Mouse (Mus musculus) neural tube, embryonic 15.5 days (tissue): Measurements from ENCODE around the gene Aplp2. TPM values are rescaled to one million over a fixed set of nuclear protein-coding genes. Genes with fewer than 3 reads are reported as not detected.

Source experiments
- ATAC-seq: fragments of 200-750 bp; cut with Nextera tagmentation; 2 replicates; pipeline ENCODE4 v1.8.0; 2017; ENCODE audit warnings: mild to moderate bottlenecking, moderate TSS enrichment, moderate library complexity; ENCODE audit not compliant: low FRiP score
- H3K27ac ChIP-seq: fragments of 300-500 bp; sonication (generic); replicated peaks from 2 replicates; pipeline ENCODE4 v1.5.1; 2015; ENCODE audit warnings: mild to moderate bottlenecking, inconsistent platforms
- H3K27me3 ChIP-seq: fragments of 300-500 bp; sonication (generic); replicated peaks from 2 replicates; pipeline ENCODE4 v1.6.1; 2015; ENCODE audit warnings: inconsistent platforms
- H3K36me3 ChIP-seq: fragments of 300-500 bp; sonication (generic); 2 replicates; pipeline ENCODE4 v1.6.1; 2015; ENCODE audit warnings: inconsistent platforms
- H3K4me1 ChIP-seq: fragments of 300-500 bp; sonication (generic); 2 replicates; pipeline ENCODE4 v1.6.1; 2015; ENCODE audit warnings: inconsistent platforms
- H3K4me2 ChIP-seq: fragments of 300-500 bp; sonication (generic); 2 replicates; pipeline ENCODE4 v1.6.1; 2015; ENCODE audit warnings: inconsistent platforms, mild to moderate bottlenecking, moderate library complexity
- H3K4me3 ChIP-seq: fragments of 300-500 bp; sonication (generic); replicated peaks from 2 replicates; pipeline ENCODE4 v1.5.1; 2015; ENCODE audit warnings: mild to moderate bottlenecking, inconsistent platforms
- H3K9ac ChIP-seq: fragments of 300-500 bp; sonication (generic); replicated peaks from 2 replicates; pipeline ENCODE4 v1.6.1; 2015; ENCODE audit warnings: mild to moderate bottlenecking, inconsistent platforms
- H3K9me3 ChIP-seq: fragments of 300-500 bp; sonication (generic); replicated peaks from 2 replicates; pipeline ENCODE4 v1.6.1; 2016; ENCODE audit warnings: inconsistent platforms
- WGBS: fragments of 180-500 bp; shearing (Covaris S2); methylation state at CpG from one replicate; pipeline ENCODE4 v1.1.7; 2015; ENCODE audit warnings: mixed read lengths; 5-methylcytosine and 5-hydroxymethylcytosine counted together
- polyA plus RNA-seq: library from polyadenylated mRNA; unstranded; fragments of >200 nt; fragmentation: Nextera tagmentation; extraction: Ambion mirVana; gene quantifications from 2 replicates; pipeline ENCODE4 v1.2.1, GENCODE M21; 2015

The Aplp2 gene
- polyA plus RNA-seq, 1 experiment from 2014 or later = 450 TPM

DNA sequence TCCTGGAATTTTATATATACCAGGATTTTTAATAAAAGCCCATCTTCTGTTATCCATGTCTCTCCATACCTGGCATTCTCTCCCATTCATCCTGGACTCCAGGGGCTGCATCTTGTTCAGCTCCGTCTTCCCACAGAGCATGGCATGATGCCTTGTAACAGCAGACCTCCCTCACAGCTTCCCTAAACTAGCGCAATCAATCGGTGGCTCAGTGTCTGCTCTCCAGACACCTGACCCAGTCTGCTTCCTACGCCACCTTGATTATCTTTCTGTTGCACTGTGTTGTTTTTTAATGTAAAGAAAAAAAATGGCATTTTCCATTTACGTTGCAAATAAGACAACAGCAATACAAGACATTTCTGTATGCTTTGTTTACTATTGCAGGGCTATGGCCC, 32.3 kb upstream of the Aplp2 start:
- 66% methylated on average over 5 of the region's 5 CpGs for WGBS
- ATAC-seq = no peak

DNA sequence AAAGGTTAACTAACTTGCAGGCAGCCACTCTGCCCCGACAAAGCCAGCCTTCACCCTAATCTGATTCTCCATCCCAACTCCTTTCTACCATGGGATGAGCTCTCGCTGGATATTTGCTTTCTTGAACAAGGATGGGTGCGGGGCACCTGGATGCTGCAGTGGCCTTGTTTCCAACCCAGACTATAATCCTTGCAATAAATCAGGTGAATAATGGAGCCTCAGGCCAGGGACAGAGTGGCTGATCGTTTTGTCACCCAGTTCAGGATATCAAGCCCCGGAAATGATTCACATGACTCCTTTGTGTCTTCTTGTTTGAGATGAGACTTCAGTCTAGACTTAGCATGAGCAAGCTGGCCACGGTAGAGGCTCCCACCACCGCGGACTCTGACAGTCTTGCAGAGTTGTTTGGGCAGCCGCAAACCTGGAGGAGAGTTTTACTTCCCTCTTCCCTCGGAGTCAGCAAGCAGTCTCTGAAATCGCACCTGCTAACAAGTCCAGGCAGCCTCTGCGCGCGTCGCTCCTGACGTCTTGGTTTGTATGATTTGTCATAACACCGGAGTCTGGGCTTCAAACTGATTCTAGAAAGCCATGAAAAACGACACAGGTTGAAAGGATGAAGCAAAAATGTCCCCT, 31.8 kb upstream of the Aplp2 start:
- Histone ChIP-seq H3K36me3 (no peaks in the 10 kb centered on the region), H3K27me3 (no peaks in the 10 kb centered on the region), H3K4me2 (no peak overlapping the region), H3K27ac (no peak overlapping the region), H3K9me3 (no peaks in the 10 kb centered on the region), H3K4me3 (no peak overlapping the region), H3K9ac (no peak overlapping the region), H3K4me1 (peaks cover 9% of the 10 kb centered on the region)
- ATAC-seq = no peak
- 69% methylated on average over 18 of the region's 18 CpGs for WGBS

More for the DNA sequence above, 32.3 kb upstream of the Aplp2 start:
- Histone ChIP-seq H3K9me3 (no peaks in the 10 kb centered on the region), H3K36me3 (no peaks in the 10 kb centered on the region), H3K4me1 (peaks cover 9% of the 10 kb centered on the region), H3K4me3 (no peak overlapping the region), H3K27me3 (no peaks in the 10 kb centered on the region), H3K9ac (no peak overlapping the region), H3K4me2 (no peak overlapping the region), H3K27ac (no peak overlapping the region)

DNA sequence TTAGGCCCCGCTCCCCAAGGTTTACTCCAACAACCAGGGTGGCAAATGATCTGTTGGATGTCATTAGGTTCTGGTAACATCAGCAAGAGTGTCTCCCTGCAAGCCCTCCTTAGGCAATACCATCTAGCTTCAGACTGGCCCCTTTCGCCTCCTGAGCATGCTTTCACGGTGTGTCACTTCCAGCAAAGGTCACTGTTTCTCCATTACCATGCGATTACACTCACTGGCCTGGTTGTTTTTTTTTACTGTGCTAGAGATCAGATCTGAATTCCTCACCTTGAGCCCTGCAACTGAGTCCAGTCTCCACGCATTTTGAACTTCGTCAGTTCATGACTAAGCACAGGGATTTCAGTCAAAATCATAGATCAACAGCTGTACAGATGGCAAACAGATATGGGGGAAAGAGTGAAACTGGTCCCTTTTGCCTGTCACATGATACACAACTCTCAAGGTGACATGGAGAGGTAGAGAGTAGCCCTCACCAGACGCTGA, 29.6 kb upstream of the Aplp2 start:
- no peak overlapping the region for H3K4me3 ChIP-seq
- H3K4me2 ChIP-seq = no peak overlapping the region
- H3K9me3 ChIP-seq = no peaks in the 10 kb centered on the region
- H3K9ac ChIP-seq = no peak overlapping the region
- no peak overlapping the region for H3K27ac ChIP-seq
- WGBS = 86% methylated on average over 7 of the region's 7 CpGs
- peaks cover 7% of the 10 kb centered on the region for H3K4me1 ChIP-seq
- no peaks in the 10 kb centered on the region for H3K27me3 ChIP-seq
- H3K36me3 ChIP-seq = no peaks in the 10 kb centered on the region
- no peak for ATAC-seq

DNA sequence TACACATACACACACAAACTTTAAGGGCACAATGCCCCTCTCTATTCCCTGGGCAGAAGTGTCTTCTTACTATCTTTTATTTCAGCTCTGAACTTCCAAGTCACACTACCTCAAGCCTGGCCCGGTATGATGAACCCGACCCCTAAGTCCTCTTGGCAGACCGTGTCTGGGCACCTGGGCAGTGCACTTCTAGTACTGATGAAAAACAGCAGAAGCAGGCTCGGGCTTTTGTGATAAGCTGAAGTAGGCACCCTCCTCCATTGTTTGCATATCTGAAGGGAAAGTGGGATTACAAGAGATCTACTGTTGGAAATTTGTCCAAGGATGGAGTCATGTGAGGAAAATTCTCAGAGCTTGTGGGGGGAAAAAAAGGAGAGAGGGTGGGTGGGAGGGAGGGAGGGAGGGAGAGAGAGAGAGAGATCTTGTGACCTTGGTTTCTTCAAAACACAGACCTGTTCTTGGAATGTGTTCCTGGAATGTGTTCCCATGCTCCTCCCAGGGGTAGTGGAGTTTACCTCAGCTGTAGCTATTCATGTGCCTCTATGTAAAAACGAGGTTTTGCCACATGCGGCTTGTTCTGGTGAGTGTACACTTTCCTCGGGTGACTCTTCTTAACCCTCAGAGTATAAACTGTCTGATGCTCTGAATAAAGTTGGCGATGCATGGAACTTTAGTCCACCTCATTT, 29.1 kb upstream of the Aplp2 start:
- Histone ChIP-seq H3K9ac (no peak overlapping the region), H3K4me3 (no peak overlapping the region), H3K4me2 (no peak overlapping the region), H3K9me3 (no peaks in the 10 kb centered on the region), H3K27ac (no peak overlapping the region), H3K4me1 (peaks cover 7% of the 10 kb centered on the region), H3K27me3 (no peaks in the 10 kb centered on the region), H3K36me3 (no peaks in the 10 kb centered on the region)
- 91% methylated on average over 8 of the region's 8 CpGs for WGBS
- ATAC-seq = no peak

DNA sequence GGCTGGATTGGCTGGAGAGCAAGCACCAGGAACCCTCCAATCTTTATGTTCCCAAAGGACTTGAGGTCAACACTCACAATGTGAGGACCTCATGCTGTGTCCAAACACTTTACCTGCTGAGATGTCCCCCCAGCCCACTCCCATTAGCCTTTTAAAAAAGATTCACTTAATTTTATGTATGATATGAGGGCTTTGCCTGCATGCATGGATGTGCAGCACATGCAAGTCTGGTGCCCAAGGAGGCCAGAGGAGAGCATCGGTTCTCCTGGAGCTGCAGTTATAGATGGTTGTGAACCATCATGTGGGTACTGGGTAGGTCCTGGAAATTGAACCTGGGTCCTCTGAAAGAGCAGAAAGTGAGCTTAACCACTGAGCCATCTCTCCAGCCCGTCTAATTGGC, 27.9 kb upstream of the Aplp2 start:
- no peak overlapping the region for H3K4me3 ChIP-seq
- no peak overlapping the region for H3K4me2 ChIP-seq
- H3K27me3 ChIP-seq = no peaks in the 10 kb centered on the region
- WGBS = 94% methylated on average over 2 of the region's 2 CpGs
- H3K36me3 ChIP-seq = no peaks in the 10 kb centered on the region
- ATAC-seq = no peak
- H3K4me1 ChIP-seq = peaks cover 9% of the 10 kb centered on the region
- H3K9ac ChIP-seq = no peak overlapping the region
- no peaks in the 10 kb centered on the region for H3K9me3 ChIP-seq
- H3K27ac ChIP-seq = no peak overlapping the region

DNA sequence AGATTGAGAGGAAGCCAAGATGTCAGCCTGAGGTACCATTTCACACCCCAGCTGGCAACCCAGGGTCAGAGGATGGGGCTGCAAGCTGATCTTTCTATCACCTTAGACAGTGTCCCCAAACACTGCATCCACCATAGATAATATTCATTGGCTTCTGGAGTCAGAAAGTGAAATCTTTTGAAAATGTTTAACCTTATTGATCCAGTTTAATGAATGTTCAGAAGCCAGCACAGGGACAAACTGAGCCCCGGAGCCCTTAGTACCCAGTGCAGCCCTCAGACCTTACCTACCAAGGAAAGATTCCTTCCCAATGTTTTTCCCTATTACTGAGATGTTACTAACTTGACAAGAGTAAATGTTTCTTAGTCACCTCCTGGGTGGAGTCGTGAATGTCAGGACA, 26.9 kb upstream of the Aplp2 start:
- no peak overlapping the region for H3K4me2 ChIP-seq
- H3K27me3 ChIP-seq = no peaks in the 10 kb centered on the region
- no peaks in the 10 kb centered on the region for H3K9me3 ChIP-seq
- H3K36me3 ChIP-seq = no peaks in the 10 kb centered on the region
- H3K9ac ChIP-seq = no peak overlapping the region
- ATAC-seq = no peak
- H3K4me1 ChIP-seq = peaks cover 7% of the 10 kb centered on the region
- 91% methylated on average over 2 of the region's 2 CpGs for WGBS
- H3K4me3 ChIP-seq = no peak overlapping the region
- H3K27ac ChIP-seq = no peak overlapping the region

DNA sequence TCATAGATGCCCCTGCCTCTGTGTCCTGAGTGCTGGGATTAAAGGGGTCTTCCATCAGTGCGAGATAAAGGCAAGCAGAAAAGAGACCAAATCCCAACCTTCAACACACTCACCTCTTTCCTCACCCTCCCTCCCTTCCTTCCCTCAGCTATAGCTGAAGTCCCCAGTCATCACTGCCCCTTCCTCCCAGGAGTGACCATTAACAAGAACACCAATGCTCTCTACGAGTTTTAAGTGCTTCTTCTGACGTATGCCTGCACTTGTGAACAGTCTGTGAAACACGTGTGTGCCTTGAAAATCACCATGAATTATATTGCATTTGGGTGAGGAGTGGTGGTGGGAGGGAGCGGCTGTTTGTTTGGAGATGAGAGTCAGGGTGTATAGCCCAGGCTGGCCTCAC, 24.5 kb upstream of the Aplp2 start:
- no peak overlapping the region for H3K9ac ChIP-seq

DNA sequence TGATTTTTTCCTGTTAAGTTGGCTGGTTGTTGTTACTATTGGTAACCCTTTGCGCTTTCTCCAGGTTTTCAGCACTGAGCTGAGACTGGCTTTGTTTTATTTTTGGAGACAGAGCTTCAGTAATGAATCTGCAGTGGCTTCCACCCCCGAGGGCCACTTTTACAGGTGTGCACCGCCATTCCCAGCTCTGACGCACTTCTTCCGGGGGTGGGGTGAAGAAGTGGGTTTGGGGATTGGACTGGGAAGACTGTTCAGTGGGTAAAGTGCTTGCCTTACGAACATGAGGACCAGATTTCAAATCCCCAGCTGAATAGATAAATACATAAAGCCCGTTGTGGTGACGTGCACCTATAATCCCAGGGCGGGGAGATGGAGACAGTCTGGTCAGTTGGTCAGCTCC, 23.9 kb upstream of the Aplp2 start:
- H3K4me1 ChIP-seq = peaks cover 18% of the 10 kb centered on the region
- no peak overlapping the region for H3K27ac ChIP-seq
- ATAC-seq = no peak
- no peaks in the 10 kb centered on the region for H3K27me3 ChIP-seq
- no peak overlapping the region for H3K4me3 ChIP-seq
- 85% methylated on average over 9 of the region's 9 CpGs for WGBS
- H3K4me2 ChIP-seq = no peak overlapping the region
- H3K9me3 ChIP-seq = no peaks in the 10 kb centered on the region
- H3K9ac ChIP-seq = no peak overlapping the region
- no peaks in the 10 kb centered on the region for H3K36me3 ChIP-seq

More for the DNA sequence above, 24.5 kb upstream of the Aplp2 start:
- Histone ChIP-seq H3K27ac (no peak overlapping the region), H3K4me3 (no peak overlapping the region), H3K9me3 (no peaks in the 10 kb centered on the region), H3K36me3 (no peaks in the 10 kb centered on the region), H3K4me1 (peaks cover 18% of the 10 kb centered on the region), H3K27me3 (no peaks in the 10 kb centered on the region), H3K4me2 (no peak overlapping the region)
- ATAC-seq = no peak
- 65% methylated on average over 5 of the region's 5 CpGs for WGBS

DNA sequence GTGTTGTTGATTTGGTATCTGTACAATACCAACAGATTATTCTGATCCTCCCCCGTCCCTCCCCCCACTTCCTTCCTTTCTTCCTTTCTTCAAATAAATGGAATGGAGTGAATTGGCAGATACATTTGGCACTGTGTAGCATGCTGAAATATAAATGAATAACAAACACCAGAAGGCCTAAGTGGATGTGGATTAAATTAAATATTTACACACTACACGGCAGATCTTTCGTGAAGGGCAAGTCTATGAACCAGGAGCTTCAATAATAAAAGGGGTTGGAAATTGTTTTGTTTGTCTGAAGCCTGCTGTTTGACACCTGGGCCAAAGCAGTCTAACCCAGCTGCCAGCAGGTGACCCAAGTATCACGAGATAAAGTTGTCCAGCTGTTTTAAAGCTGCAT, 23.4 kb upstream of the Aplp2 start:
- 59% methylated on average over 4 of the region's 4 CpGs for WGBS
- no peaks in the 10 kb centered on the region for H3K36me3 ChIP-seq
- peaks cover 18% of the 10 kb centered on the region for H3K4me1 ChIP-seq
- H3K4me3 ChIP-seq = no peak overlapping the region
- no peaks in the 10 kb centered on the region for H3K27me3 ChIP-seq
- no peak for ATAC-seq
- H3K9ac ChIP-seq = no peak overlapping the region
- no peak overlapping the region for H3K27ac ChIP-seq
- no peak overlapping the region for H3K4me2 ChIP-seq
- H3K9me3 ChIP-seq = no peaks in the 10 kb centered on the region

DNA sequence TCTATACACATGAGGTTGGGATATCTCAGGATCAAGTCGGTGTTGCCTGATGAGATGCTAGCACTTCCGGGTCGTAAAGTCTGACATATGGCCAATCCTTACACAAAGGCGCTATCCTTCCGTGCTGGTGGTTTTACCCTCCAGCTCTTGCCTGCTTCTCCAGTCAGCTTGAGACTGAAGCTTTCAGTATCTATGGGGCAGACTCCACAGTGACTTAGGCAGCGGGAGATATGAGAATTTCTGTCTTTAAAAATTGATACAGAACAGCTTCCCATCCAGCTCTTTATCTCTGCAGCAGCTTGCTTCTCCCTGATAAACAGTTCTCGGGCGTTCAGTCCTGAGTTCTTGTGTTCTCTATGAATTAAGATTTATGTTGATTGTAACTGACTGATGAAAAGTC, 14.9 kb upstream of the Aplp2 start:
- no peaks in the 10 kb centered on the region for H3K27me3 ChIP-seq
- H3K4me3 ChIP-seq = no peak overlapping the region
- H3K36me3 ChIP-seq = no peaks in the 10 kb centered on the region
- 57% methylated on average over 8 of the region's 8 CpGs for WGBS
- H3K4me2 ChIP-seq = no peak overlapping the region
- H3K9me3 ChIP-seq = no peaks in the 10 kb centered on the region
- no peak overlapping the region for H3K9ac ChIP-seq
- peaks cover 1% of the 10 kb centered on the region for H3K4me1 ChIP-seq
- H3K27ac ChIP-seq = no peak overlapping the region
- no peak for ATAC-seq

DNA sequence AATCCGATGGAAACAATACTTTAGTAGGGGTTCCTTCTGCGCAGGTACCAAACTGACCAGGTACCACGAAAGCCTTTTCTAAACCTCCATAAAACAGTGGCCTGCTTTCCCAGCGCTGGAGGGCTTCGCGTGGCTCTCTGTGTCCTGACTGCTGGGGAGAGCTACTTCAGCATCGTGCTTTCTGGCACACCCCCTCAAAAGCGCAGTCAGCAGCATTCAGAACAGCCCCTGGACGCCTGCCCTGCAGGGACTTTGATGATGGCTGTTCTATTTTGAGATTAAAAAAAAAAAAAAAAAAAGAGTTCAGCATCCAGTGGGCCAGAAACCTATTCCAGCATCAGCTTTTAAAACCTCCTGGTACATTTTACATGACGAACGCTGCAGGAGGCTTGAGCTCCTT, 14.2 kb upstream of the Aplp2 start:
- H3K9me3 ChIP-seq = no peaks in the 10 kb centered on the region
- H3K27me3 ChIP-seq = no peaks in the 10 kb centered on the region
- H3K27ac ChIP-seq = no peak overlapping the region
- H3K4me1 ChIP-seq = no peaks in the 10 kb centered on the region
- H3K9ac ChIP-seq = no peak overlapping the region
- no peak overlapping the region for H3K4me2 ChIP-seq
- 79% methylated on average over 11 of the region's 11 CpGs for WGBS
- no peak overlapping the region for H3K4me3 ChIP-seq
- H3K36me3 ChIP-seq = no peaks in the 10 kb centered on the region
- ATAC-seq = no peak

DNA sequence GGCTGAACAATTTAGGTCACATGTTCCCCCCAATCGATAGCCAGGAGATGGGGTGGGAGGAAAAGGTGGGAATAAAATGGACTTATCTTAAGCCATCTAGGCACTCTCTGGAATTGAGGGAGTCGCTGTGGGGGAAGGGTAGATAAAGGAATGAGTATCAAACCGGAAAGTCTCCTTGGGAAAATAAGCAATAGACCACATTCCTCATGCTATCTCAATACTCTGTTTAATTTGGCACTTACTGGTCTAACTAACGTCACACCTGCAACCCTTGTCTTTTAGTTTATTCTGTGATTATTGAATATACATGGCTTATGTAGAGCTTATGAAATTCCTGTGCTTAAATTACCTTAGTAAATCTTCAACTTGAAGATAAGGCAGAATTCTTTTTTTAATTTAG, 11.9 kb upstream of the Aplp2 start:
- H3K4me1 ChIP-seq = no peaks in the 10 kb centered on the region
- no peak overlapping the region for H3K4me3 ChIP-seq
- no peaks in the 10 kb centered on the region for H3K9me3 ChIP-seq
- no peak overlapping the region for H3K9ac ChIP-seq
- H3K27ac ChIP-seq = no peak overlapping the region
- no peak overlapping the region for H3K4me2 ChIP-seq
- ATAC-seq = no peak
- no peaks in the 10 kb centered on the region for H3K27me3 ChIP-seq
- H3K36me3 ChIP-seq = no peaks in the 10 kb centered on the region
- WGBS = 75% methylated on average over 4 of the region's 4 CpGs
